Mouse (Mus musculus): ENCODE data around the gene Anks3. TPM values are rescaled to one million over a fixed set of nuclear protein-coding genes. Genes with fewer than 3 reads are reported as not detected.
A peak's percentile ranks its signal among the peaks of the same experiment; 100 is the strongest.

Gene Anks3
- polyA plus RNA-seq (2012; rRNA removed) (106 and 108 TPM in 2 replicates), polyA plus RNA-seq (2014; fragmentation: Nextera tagmentation; extraction: Ambion mirVana) (59.3 and 67.9 TPM in 2 replicates)

- Histone ChIP-seq H3K36me3 (ENCODE audit: control insufficient read depth, insufficient read depth, low read length) (no peaks in the 10 kb centered on the region; the same call in 1 of the 2 replicates), H3K4me1 (ENCODE audit: control insufficient read depth, insufficient read depth, low read length) (peaks cover 9% of the 10 kb centered on the region), H3K4me3 (replicated peaks; ENCODE audit: low read length) (peak within 1 kb of the TSS; percentile 89), H3K27ac (replicated peaks; ENCODE audit: low read depth, low read length) (peak within 1 kb of the TSS; percentile 41), H3K4me2 (replicated peaks; ENCODE audit: low read depth, low read length, severe bottlenecking) (peak within 1 kb of the TSS; percentile 64), H3K9me3 (ENCODE audit: control insufficient read depth, low read length) (no peaks in the 10 kb centered on the region), H3K9ac (ENCODE audit: low read depth, low read length, severe bottlenecking) (peak within 1 kb of the TSS; percentile 76), H3K27me3 (ENCODE audit: control insufficient read depth, insufficient read depth, low read length) (no peaks in the 10 kb centered on the region)
- TF ChIP-seq POLR2A (IDR thresholded peaks at IDR 0.05; ENCODE audit: borderline replicate concordance, extremely low read depth, insufficient read depth, insufficient read length): peak; percentile 70; the same call in 1 of the 2 replicates
- ATAC-seq (ENCODE audit: low FRiP score, low read depth) (peak; percentile 97), DNase-seq (ENCODE audit: low spot score) (peak; percentile 94)
- WGBS: under 1% methylated on average over 69 of the region's 76 CpGs
Observed at GRCm38 (mm10) chr16:4963797-4964709, at the start of gene Anks3. TSS of gene Anks3 (minus strand) at chr16:4964205.

GRCm38 (mm10) chr16:5013054-5013838, 49.2 kb upstream of the Anks3 start, which contains the start of gene Rogdi:
TSS of gene Rogdi (minus strand) at chr16:5013553.
- peak; percentile 99 for ATAC-seq (ENCODE audit: low FRiP score, low read depth)
- Histone ChIP-seq H3K9ac (ENCODE audit: low read depth, low read length, severe bottlenecking) (peak within 1 kb of the TSS; percentile 65), H3K36me3 (ENCODE audit: control insufficient read depth, insufficient read depth, low read length) (peaks cover 51% of the 10 kb centered on the region), H3K4me1 (ENCODE audit: control insufficient read depth, insufficient read depth, low read length) (peaks cover 6% of the 10 kb centered on the region; the same call in 1 of the 2 replicates), H3K27me3 (ENCODE audit: control insufficient read depth, insufficient read depth, low read length) (no peaks in the 10 kb centered on the region), H3K4me3 (replicated peaks; ENCODE audit: low read length) (peak within 1 kb of the TSS; percentile 72), H3K27ac (replicated peaks; ENCODE audit: low read depth, low read length) (0 out of 2 replicates have a peak within 1 kb of the TSS, but pooled peaks have one; percentile 38), H3K9me3 (ENCODE audit: control insufficient read depth, low read length) (no peaks in the 10 kb centered on the region), H3K4me2 (replicated peaks; ENCODE audit: low read depth, low read length, severe bottlenecking) (peak within 1 kb of the TSS; percentile 83)
- TF ChIP-seq POLR2A (IDR thresholded peaks at IDR 0.05; ENCODE audit: borderline replicate concordance, extremely low read depth, insufficient read depth, insufficient read length): 0 out of 2 replicates have a peak, but pooled peaks have one; percentile 48
- 2% methylated on average over 45 of the region's 63 CpGs for WGBS
- DNase-seq (ENCODE audit: low spot score): peak; percentile 100

GRCm38 (mm10) chr16:5012036-5013005, 48.3 kb upstream of the Anks3 start:
- peaks cover 41% of the 10 kb centered on the region for H3K36me3 ChIP-seq (ENCODE audit: control insufficient read depth, insufficient read depth, low read length)
- no peak overlapping the region for H3K27ac ChIP-seq (replicated peaks; ENCODE audit: low read depth, low read length)
- H3K27me3 ChIP-seq (ENCODE audit: control insufficient read depth, insufficient read depth, low read length): no peaks in the 10 kb centered on the region
- H3K9ac ChIP-seq (ENCODE audit: low read depth, low read length, severe bottlenecking): peak overlapping the region; percentile 65
- ATAC-seq (ENCODE audit: low FRiP score, low read depth): no peak
- 47% methylated on average over 13 of the region's 13 CpGs for WGBS
- DNase-seq (ENCODE audit: low spot score): no peak
- H3K4me3 ChIP-seq (replicated peaks; ENCODE audit: low read length): peak overlapping the region; percentile 72
- H3K9me3 ChIP-seq (ENCODE audit: control insufficient read depth, low read length): no peaks in the 10 kb centered on the region
- peaks cover 6% of the 10 kb centered on the region; the same call in 1 of the 2 replicates for H3K4me1 ChIP-seq (ENCODE audit: control insufficient read depth, insufficient read depth, low read length)
- H3K4me2 ChIP-seq (replicated peaks; ENCODE audit: low read depth, low read length, severe bottlenecking): peak overlapping the region; percentile 83
- TF ChIP-seq POLR2A (IDR thresholded peaks at IDR 0.05; ENCODE audit: borderline replicate concordance, extremely low read depth, insufficient read depth, insufficient read length): no peak

- Histone ChIP-seq H3K27ac (replicated peaks; ENCODE audit: low read depth, low read length) (no peak overlapping the region), H3K4me2 (replicated peaks; ENCODE audit: low read depth, low read length, severe bottlenecking) (no peak overlapping the region), H3K9ac (ENCODE audit: low read depth, low read length, severe bottlenecking) (no peak overlapping the region), H3K4me1 (ENCODE audit: control insufficient read depth, insufficient read depth, low read length) (peaks cover 6% of the 10 kb centered on the region; the same call in 1 of the 2 replicates), H3K36me3 (ENCODE audit: control insufficient read depth, insufficient read depth, low read length) (peaks cover 31% of the 10 kb centered on the region), H3K27me3 (ENCODE audit: control insufficient read depth, insufficient read depth, low read length) (no peaks in the 10 kb centered on the region), H3K4me3 (replicated peaks; ENCODE audit: low read length) (no peak overlapping the region), H3K9me3 (ENCODE audit: control insufficient read depth, low read length) (no peaks in the 10 kb centered on the region)
- no peak for DNase-seq (ENCODE audit: low spot score)
- no peak for TF ChIP-seq POLR2A (IDR thresholded peaks at IDR 0.05; ENCODE audit: borderline replicate concordance, extremely low read depth, insufficient read depth, insufficient read length)
- 83% methylated on average over 7 of the region's 7 CpGs for WGBS
- ATAC-seq (ENCODE audit: low FRiP score, low read depth): no peak
Observed at GRCm38 (mm10) chr16:5011285-5011684, 47.3 kb upstream of the Anks3 start.
